Mouse (Mus musculus): ENCODE results near the gene Doc2a.
"Not testable (repeated sequence)": the region's sequence is repeated elsewhere in the genome, so short reads cannot be mapped to it uniquely, and the experiment has no call there.

The Doc2a gene

DNA sequence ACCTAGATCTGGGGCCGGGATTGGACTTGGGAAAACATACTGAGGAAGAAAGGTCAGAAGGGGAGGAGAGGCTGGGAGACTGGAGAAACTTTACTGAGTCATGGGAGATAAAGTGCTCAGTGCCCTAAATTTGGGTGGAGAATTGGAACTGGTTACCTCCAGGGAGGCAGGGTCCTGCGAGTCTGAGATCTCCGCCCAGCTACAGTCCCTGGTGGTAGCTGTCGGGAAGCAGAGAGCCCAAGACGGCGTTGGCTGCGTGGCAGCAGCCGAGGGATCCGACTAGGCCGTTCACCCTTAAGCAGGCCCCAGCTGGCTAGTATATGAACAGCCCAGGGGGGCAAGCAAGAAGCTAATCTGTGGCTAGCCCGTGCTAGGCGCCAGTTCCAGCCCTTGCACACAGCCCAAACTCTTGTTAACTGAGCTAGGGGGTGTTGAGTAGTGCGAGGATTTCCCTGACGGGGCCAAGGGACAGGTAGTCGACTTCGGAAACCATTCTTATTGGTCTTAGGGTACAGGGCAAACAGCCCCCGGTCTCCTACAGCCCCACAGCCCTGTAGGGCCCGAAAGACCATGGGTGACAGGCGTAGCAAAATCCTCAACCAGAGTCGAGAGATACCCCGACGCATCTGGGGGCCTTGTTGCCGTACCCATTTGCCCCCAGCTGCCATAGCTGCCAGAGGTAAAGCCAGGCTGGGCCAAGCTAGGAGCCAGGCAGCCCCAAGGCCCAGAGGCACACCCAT, 22.7 kb downstream of the Doc2a start:
- no peak for DNase-seq

- DNase-seq, result no peak
Observed at GRCm38 (mm10) chr7:126870520-126870891, 23.3 kb downstream of the Doc2a start.

GRCm38 (mm10) chr7:126877239-126877638, 30.0 kb downstream of the Doc2a start:
- no peak for DNase-seq

GRCm38 (mm10) chr7:126881040-126881439, 33.8 kb downstream of the Doc2a start:
- peak; percentile 51 for DNase-seq

DNA sequence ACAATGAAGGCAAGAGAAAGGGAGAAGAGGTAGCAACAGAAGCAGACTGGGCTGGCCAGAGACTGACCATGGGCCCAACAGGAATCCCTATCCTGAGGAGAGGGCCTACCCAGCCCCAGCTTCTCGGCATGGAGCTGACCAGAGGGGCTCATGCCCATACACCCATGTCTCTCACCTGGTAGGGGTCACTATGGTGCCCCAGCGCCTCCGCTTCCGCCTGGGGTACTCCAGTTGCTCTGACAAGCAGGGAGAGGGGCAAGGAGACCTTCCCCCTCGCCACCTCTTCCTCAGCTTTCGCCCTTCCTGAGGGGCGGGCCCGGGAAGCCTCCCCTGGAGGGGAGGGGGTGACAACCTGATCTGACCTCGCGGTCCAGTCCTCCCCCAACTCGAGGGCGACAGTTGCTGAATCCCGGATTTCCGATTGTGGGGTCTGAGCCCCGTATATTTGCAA, 36.5 kb downstream of the Doc2a start:
- peak; percentile 32 for DNase-seq

DNA sequence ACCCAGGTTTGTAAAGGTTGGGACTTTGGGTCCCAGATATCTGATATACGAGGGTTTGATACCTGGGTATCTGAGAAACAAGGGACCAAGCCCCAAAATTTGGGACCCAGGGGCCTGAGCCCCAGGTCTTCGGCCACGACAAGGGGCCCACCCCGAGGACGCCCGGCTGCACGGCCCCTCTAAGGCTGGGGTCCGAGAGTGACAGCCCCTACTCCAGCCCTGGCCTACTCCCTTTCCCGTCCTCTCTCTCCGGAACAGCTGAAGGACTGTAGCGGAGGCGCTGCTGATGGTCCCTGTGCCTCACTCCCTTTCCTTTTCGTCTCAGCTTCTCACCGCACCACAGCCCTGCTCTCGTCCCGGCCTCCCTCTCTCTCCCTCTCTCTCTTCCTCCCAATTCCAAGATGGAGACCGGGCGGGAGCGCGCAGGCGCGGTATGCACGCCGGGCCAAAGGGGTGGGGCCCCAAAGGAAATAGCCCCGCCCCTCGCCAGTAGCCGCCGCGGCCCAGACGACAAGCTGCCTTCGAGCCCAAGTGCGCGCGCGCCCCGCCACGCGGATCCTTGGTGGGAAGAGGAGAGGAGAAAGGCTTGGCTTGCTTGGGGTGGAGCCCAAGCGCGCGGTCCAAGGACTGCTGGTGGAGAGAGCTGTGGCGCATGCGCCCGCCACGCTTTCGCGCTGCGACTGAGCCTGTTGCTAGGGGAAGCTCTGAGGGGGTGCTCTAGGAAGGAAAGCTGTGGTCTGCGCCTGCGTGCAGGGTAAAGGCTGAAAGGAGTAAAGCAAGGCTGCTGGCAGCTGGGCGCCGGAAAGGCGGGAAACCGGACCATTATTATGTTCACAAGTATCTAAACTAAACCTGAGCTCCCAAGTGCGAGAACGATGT, 37.3 kb downstream of the Doc2a start, which contains the start of gene Taok2:
TSS of gene Taok2 (minus strand) at position 418 of the 879 bp plus-strand sequence.
- peak; percentile 98 for DNase-seq

DNA sequence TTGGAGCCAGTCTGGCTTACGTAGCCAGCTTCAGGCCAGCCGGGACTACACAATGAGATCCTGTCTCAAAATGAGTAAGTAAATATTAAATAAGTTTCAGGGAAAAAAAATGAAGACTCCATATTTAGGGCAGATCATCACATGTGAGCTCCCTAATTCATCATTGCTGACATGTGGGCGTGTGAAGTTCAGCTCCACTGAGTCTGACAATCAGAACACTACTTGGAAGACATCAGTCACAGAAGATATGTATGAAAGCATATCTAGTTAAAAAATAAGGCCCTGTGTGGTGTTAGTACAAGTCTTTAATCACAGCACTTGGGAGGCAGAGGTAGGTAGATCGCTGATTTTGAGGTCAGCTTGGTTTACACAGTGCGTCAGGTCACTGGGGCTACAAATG, 40.1 kb downstream of the Doc2a start:
- DNase-seq, result no peak

DNA sequence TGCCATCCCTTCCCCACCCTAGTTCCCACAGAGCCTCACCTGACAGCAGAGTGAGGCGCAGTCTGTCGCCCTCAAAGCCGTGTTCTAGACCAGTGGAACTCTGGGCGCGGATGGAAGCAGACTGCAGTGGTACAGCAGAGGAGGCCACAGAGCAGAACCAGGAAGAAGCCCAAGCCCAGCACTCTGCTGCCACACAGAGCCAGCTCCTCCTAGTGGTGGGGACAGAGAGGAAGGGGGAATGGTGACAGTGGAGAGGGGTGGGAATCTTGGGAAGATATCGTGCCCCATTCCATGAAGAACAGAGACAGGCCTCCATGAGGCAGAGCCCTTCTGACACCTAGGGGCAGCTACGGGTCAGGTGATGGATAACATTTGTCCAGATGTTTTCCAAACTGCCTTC, 41.6 kb downstream of the Doc2a start:
- peak; percentile 34 for DNase-seq

GRCm38 (mm10) chr7:126896912-126897311, 49.7 kb downstream of the Doc2a start:
- DNase-seq, result no peak

GRCm38 (mm10) chr7:126897390-126898101, 50.3 kb downstream of the Doc2a start:
- no peak for DNase-seq

DNA sequence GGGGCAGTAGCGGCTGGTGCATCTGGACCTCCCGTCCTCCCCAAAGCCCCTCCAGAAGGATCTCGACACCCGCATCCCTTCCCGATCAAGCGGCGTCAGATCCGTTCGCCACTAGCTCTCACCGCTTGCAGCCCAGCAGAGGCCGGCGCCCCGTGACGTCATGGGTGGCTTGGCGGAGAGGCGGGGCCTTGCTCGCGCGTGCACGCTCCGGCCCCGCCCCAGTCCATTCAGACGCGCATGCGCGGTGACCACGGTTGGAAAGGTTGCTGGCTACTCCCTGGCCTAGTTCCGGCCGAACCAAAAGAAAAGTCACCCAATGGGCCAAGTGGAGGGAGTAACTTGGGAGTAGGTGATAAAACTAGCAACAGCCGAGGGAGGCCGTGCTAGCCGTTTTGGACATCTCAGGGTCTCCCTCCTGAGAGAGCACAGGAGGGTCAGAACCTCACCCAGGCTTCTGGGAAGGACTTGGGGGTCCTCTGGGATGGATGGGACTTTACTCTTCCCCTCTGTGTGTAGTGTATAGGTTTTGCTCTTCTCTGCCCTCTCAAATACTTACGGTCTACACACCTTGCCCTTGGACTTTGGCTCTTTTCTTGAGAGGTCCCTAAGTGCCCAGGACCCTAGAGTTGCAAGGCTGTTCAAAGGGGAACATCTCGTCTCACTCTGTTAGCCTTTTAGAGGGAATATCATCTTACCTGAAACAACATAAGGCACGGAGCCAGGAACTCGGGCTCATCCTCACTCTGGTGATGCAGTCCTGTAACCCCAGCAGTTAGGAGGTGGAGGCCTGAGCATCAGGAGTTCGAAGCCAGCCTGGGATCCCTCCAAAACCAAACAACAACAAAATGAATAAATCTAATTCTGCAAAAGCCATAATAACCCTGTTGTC, 51.1 kb downstream of the Doc2a start:
- peak; percentile 97 for DNase-seq

DNA sequence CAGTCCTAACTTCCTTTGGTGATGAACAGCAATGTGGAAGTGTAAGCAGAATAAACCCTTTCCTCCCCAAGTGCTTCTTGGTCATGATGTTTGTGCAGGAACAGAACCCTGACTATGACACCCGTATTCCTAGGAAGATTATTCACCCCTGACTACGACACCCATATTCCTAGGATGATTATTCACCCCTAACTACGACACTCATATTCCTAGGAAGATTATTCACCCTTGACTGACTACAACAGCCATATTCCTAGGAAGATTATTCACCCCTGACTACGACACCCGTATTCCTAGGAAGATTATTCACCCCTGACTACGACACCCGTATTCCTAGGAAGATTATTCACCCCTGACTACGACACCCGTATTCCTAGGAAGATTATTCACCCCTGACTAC, 52.6 kb downstream of the Doc2a start:
- DNase-seq, result not testable (repeated sequence)
